8 mouse cellular contexts compared by ENCODE assay signal in genomic region chr9:80067221-80068027, GRCm38 (mm10). TPM values are rescaled to one million over a fixed set of nuclear protein-coding genes. Genes with fewer than 3 reads are reported as not detected.
DNase-seq lines count a peak whose midpoint lies in the region; ATAC-seq and TF ChIP-seq lines count a peak whose summit lies in the region.

No protein-coding gene starts in this region.

- H3K9ac ChIP-seq in forebrain, embryonic 12.5 days = peak overlapping the region; percentile 99
- peak overlapping the region; percentile 100 for H3K9ac ChIP-seq in heart, postnatal 0 days (replicated peaks; ENCODE audit: low read depth, low read length)
- H3K9ac ChIP-seq in liver, embryonic 16.5 days (ENCODE audit: low read depth, low read length) = peak overlapping the region; percentile 94
- H3K9ac ChIP-seq in neural tube, embryonic 11.5 days (ENCODE audit: low read length) = peak overlapping the region; percentile 100
- H3K9ac ChIP-seq in stomach, embryonic 15.5 days = peak overlapping the region; percentile 98

- H3K36me3 ChIP-seq in forebrain, embryonic 12.5 days (replicated peaks) = no peaks in the 10 kb centered on the region
- no peaks in the 10 kb centered on the region for H3K36me3 ChIP-seq in heart, postnatal 0 days (replicated peaks; ENCODE audit: control insufficient read depth, insufficient read depth, low read length)
- H3K36me3 ChIP-seq in liver, embryonic 16.5 days (ENCODE audit: control insufficient read depth, insufficient read depth) = no peaks in the 10 kb centered on the region
- no peaks in the 10 kb centered on the region for H3K36me3 ChIP-seq in neural tube, embryonic 11.5 days (ENCODE audit: control insufficient read depth, insufficient read depth, low read length)
- H3K36me3 ChIP-seq in stomach, embryonic 15.5 days = no peaks in the 10 kb centered on the region

- peak overlapping the region; percentile 95 for H3K4me3 ChIP-seq in forebrain, embryonic 12.5 days (replicated peaks)
- H3K4me3 ChIP-seq in heart, postnatal 0 days (ENCODE audit: low read depth, low read length) = peak overlapping the region; percentile 81
- H3K4me3 ChIP-seq in liver, embryonic 16.5 days (ENCODE audit: low read depth, low read length) = peak overlapping the region; percentile 95
- H3K4me3 ChIP-seq in neural tube, embryonic 11.5 days (ENCODE audit: low read depth, low read length) = peak overlapping the region; percentile 91
- H3K4me3 ChIP-seq in stomach, embryonic 15.5 days (replicated peaks) = peak overlapping the region; percentile 94

- 0 out of 2 replicates have a peak, but pooled peaks cover 4% of the 10 kb centered on the region for H3K9me3 ChIP-seq in forebrain, embryonic 12.5 days
- peaks cover 9% of the 10 kb centered on the region; the same call in 1 of the 2 replicates for H3K9me3 ChIP-seq in heart, postnatal 0 days (replicated peaks; ENCODE audit: control insufficient read depth, low read length)
- no peaks in the 10 kb centered on the region; the same call in none of the 2 replicates for H3K9me3 ChIP-seq in liver, embryonic 16.5 days (replicated peaks; ENCODE audit: control insufficient read depth, low read length)
- H3K9me3 ChIP-seq in neural tube, embryonic 11.5 days (ENCODE audit: control insufficient read depth, low read length) = no peaks in the 10 kb centered on the region
- no peaks in the 10 kb centered on the region for H3K9me3 ChIP-seq in stomach, embryonic 15.5 days

- H3K4me1 ChIP-seq in forebrain, embryonic 12.5 days = peaks cover 20% of the 10 kb centered on the region
- H3K4me1 ChIP-seq in heart, postnatal 0 days (ENCODE audit: control insufficient read depth, insufficient read depth) = peaks cover 22% of the 10 kb centered on the region
- peaks cover 14% of the 10 kb centered on the region for H3K4me1 ChIP-seq in liver, embryonic 16.5 days (ENCODE audit: control insufficient read depth, low read depth, low read length)
- peaks cover 3% of the 10 kb centered on the region; the same call in 1 of the 2 replicates for H3K4me1 ChIP-seq in neural tube, embryonic 11.5 days (ENCODE audit: control insufficient read depth, insufficient read depth, low read length)
- peaks cover 11% of the 10 kb centered on the region for H3K4me1 ChIP-seq in stomach, embryonic 15.5 days

- peak overlapping the region; percentile 57 for H3K4me2 ChIP-seq in forebrain, embryonic 12.5 days
- H3K4me2 ChIP-seq in heart, postnatal 0 days (ENCODE audit: low read depth, low read length) = peak overlapping the region; percentile 73
- H3K4me2 ChIP-seq in liver, embryonic 16.5 days (ENCODE audit: low read depth, low read length) = peak overlapping the region; percentile 83
- peak overlapping the region; percentile 53 for H3K4me2 ChIP-seq in neural tube, embryonic 11.5 days (ENCODE audit: low read depth)
- H3K4me2 ChIP-seq in stomach, embryonic 15.5 days = peak overlapping the region; percentile 74

- under 1% methylated on average over 80 of the region's 93 CpGs for WGBS in forebrain, embryonic 12.5 days
- under 1% methylated on average over 85 of the region's 93 CpGs for WGBS in heart, postnatal 0 days
- under 1% methylated on average over 81 of the region's 93 CpGs for WGBS in liver, embryonic 16.5 days (ENCODE audit: insufficient replicate concordance)
- under 1% methylated on average over 73 of the region's 93 CpGs for WGBS in neural tube, embryonic 11.5 days
- WGBS in stomach, embryonic 15.5 days = under 1% methylated on average over 80 of the region's 93 CpGs

- no peak for TF ChIP-seq CTCF in heart, postnatal 0 days (IDR thresholded peaks at IDR 0.05; ENCODE audit: low read depth)

- DNase-seq in CD8-positive naive resting alpha-beta T cell, adult 2 months (ENCODE audit: low read depth in 2 of 2, low spot score in 2 of 2) = peak; percentile 63 to 72
- DNase-seq in c-Kit-positive CD71-positive TER-119-positive erythroid progenitor cells, embryonic 14.5 days (ENCODE audit: low spot score) = peak; percentile 57
- peak; percentile 49 for DNase-seq in heart, postnatal 0 days (ENCODE audit: low spot score)
- DNase-seq in kidney, postnatal 36 days = peak; percentile 46 to 79
- DNase-seq in neural tube, embryonic 11.5 days (ENCODE audit: low spot score) = peak; percentile 81

- no peaks in the 10 kb centered on the region for H3K27me3 ChIP-seq in forebrain, embryonic 12.5 days
- no peaks in the 10 kb centered on the region for H3K27me3 ChIP-seq in heart, postnatal 0 days (ENCODE audit: control insufficient read depth, insufficient read depth, low read length)
- no peaks in the 10 kb centered on the region for H3K27me3 ChIP-seq in liver, embryonic 16.5 days (ENCODE audit: control insufficient read depth, insufficient read depth, low read depth, low read length)
- H3K27me3 ChIP-seq in neural tube, embryonic 11.5 days (ENCODE audit: control insufficient read depth, insufficient read depth, low read length) = no peaks in the 10 kb centered on the region
- no peaks in the 10 kb centered on the region for H3K27me3 ChIP-seq in stomach, embryonic 15.5 days (replicated peaks)

- no peak for TF ChIP-seq EP300 in heart, postnatal 0 days (IDR thresholded peaks at IDR 0.05; ENCODE audit: low read depth)

- peak; percentile 87 for ATAC-seq in forebrain, embryonic 12.5 days (ENCODE audit: low FRiP score)
- peak; percentile 83 for ATAC-seq in heart, postnatal 0 days (ENCODE audit: insufficient read depth, low read depth)
- peak; percentile 82 for ATAC-seq in liver, embryonic 16.5 days (ENCODE audit: low read depth)
- peak; percentile 79 for ATAC-seq in neural tube, embryonic 11.5 days (ENCODE audit: insufficient read depth, low FRiP score, low TSS enrichment)
- peak; percentile 82 for ATAC-seq in stomach, embryonic 15.5 days (ENCODE audit: insufficient read depth, low FRiP score, low read depth)

- peak overlapping the region; percentile 100 for H3K27ac ChIP-seq in forebrain, embryonic 12.5 days
- H3K27ac ChIP-seq in heart, postnatal 0 days (ENCODE audit: low read depth) = peak overlapping the region; percentile 99
- peak overlapping the region; percentile 92 for H3K27ac ChIP-seq in liver, embryonic 16.5 days (ENCODE audit: low read length)
- H3K27ac ChIP-seq in neural tube, embryonic 11.5 days (ENCODE audit: low read depth, low read length) = peak overlapping the region; percentile 100
- H3K27ac ChIP-seq in stomach, embryonic 15.5 days = peak overlapping the region; percentile 98

RNA-seq across cellular contexts. Expression of gene Senp6, which starts 0.7 kb away (rescaled TPM):
- polyA plus RNA-seq in forebrain, embryonic 12.5 days (2016; fragmentation: Nextera tagmentation; extraction: Ambion mirVana) = 72.2 and 75.5 TPM in 2 replicates
- total RNA-seq in heart, postnatal 0 days (2014; rRNA removed; ENCODE audit: low replicate concordance) = 54.1 and 80.4 TPM in 2 replicates
- polyA plus RNA-seq in heart, postnatal 0 days (2015; fragmentation: Nextera tagmentation; extraction: Ambion mirVana) = 26.1 and 28.9 TPM in 2 replicates
- polyA plus RNA-seq in liver, embryonic 16.5 days (2015; fragmentation: Nextera tagmentation; extraction: Ambion mirVana) = 10.1 and 11.8 TPM in 2 replicates
- polyA plus RNA-seq in neural tube, embryonic 11.5 days (2014; fragmentation: Nextera tagmentation; extraction: Ambion mirVana) = 61.0 and 70.5 TPM in 2 replicates
- 50.8 and 52.1 TPM in 2 replicates for polyA plus RNA-seq in stomach, embryonic 15.5 days (2015; fragmentation: Nextera tagmentation; extraction: Ambion mirVana)

RNA-seq across cellular contexts. Expression of gene Filip1, which starts 54.8 kb away (rescaled TPM):
- 8.5 and 9.5 TPM in 2 replicates for polyA plus RNA-seq in forebrain, embryonic 12.5 days (2016; fragmentation: Nextera tagmentation; extraction: Ambion mirVana)
- total RNA-seq in heart, postnatal 0 days (2014; rRNA removed; ENCODE audit: low replicate concordance) = 27.4 and 52.3 TPM in 2 replicates
- 31.6 and 39.0 TPM in 2 replicates for polyA plus RNA-seq in heart, postnatal 0 days (2015; fragmentation: Nextera tagmentation; extraction: Ambion mirVana)
- 0.53 and 0.79 TPM in 2 replicates for polyA plus RNA-seq in liver, embryonic 16.5 days (2015; fragmentation: Nextera tagmentation; extraction: Ambion mirVana)
- polyA plus RNA-seq in neural tube, embryonic 11.5 days (2014; fragmentation: Nextera tagmentation; extraction: Ambion mirVana) = 4.0 and 6.2 TPM in 2 replicates
- 10.6 and 11.9 TPM in 2 replicates for polyA plus RNA-seq in stomach, embryonic 15.5 days (2015; fragmentation: Nextera tagmentation; extraction: Ambion mirVana)

Comparison
In these comparisons a context has a peak if more than half of its experiments do, and no peak if none do; other contexts are left out.
1. Peak in every context shown above with its lines: DNase-seq, ATAC-seq, H3K4me3 ChIP-seq and H3K27ac ChIP-seq.